Mouse (Mus musculus) cerebellum, adult 2 months (tissue): ENCODE measurements around the gene Rpl13a. TPM values are rescaled to one million over a fixed set of nuclear protein-coding genes. Genes with fewer than 3 reads are reported as not detected.
"Not testable (repeated sequence)": the region's sequence is repeated elsewhere in the genome, so short reads cannot be mapped to it uniquely, and the experiment has no call there.

ENCODE experiments used
- DNase-seq, 2 experiments: peaks; one replicate each; pipeline ENCODE4 v3.0.0; 2021
- H3K27ac ChIP-seq: fragments of 200-500 bp; 2 replicates; pipeline ENCODE4 v1.5.1; 2012; ENCODE audit warnings: low read length, control low read depth, inconsistent platforms; ENCODE audit not compliant: insufficient read depth
- H3K27me3 ChIP-seq: fragments of 200-500 bp; 2 replicates; pipeline ENCODE4 v1.6.1; 2012; ENCODE audit warnings: inconsistent platforms, mild to moderate bottlenecking, low read length, moderate library complexity; ENCODE audit not compliant: control insufficient read depth, insufficient read depth
- H3K4me1 ChIP-seq: fragments of 200-500 bp; 2 replicates; pipeline ENCODE4 v1.6.1; 2011; ENCODE audit warnings: low read length; ENCODE audit not compliant: control insufficient read depth, insufficient read depth
- H3K4me3 ChIP-seq: fragments of 200-500 bp; replicated peaks from 2 replicates; pipeline ENCODE3; 2011; ENCODE audit warnings: mild to moderate bottlenecking, low read depth, low read length, control low read depth; ENCODE audit not compliant: insufficient read depth
- CTCF ChIP-seq: fragments of 200-500 bp; IDR thresholded peaks from 2 replicates; pipeline ENCODE4 v1.5.1; 2011; ENCODE audit warnings: low read depth, mild to moderate bottlenecking, control low read depth, low read length, moderate library complexity, borderline replicate concordance; ENCODE audit not compliant: insufficient read depth
- POLR2A ChIP-seq: fragments of 200-500 bp; IDR thresholded peaks from 2 replicates; pipeline ENCODE4 v1.6.1; 2011; ENCODE audit warnings: low read length, control low read depth, borderline replicate concordance; ENCODE audit not compliant: insufficient read depth
- WGBS: fragments of 180-500 bp; shearing (Covaris S2); methylation state at CpG from one replicate; pipeline ENCODE4 v1.1.7; 2018; 5-methylcytosine and 5-hydroxymethylcytosine counted together
- polyA plus RNA-seq: library from polyadenylated mRNA; depleted of rRNA; stranded (reverse); fragments of >200 nt; gene quantifications from 2 replicates; pipeline ENCODE4 v1.2.3, GENCODE M21; 2012

Rpl13a gene
- polyA plus RNA-seq, 1 experiment: 1,228 TPM

GRCm38 (mm10) chr7:45154993-45155514 is 26.5 kb upstream of the Rpl13a start:
- 52% methylated on average over 12 of the region's 12 CpGs for WGBS
- TF ChIP-seq CTCF (peak; percentile 58), POLR2A (no peak)
- Histone ChIP-seq H3K27me3 (no peaks in the 10 kb centered on the region), H3K27ac (peak overlapping the region; percentile 62; the same call in 1 of the 2 replicates), H3K4me3 (peak overlapping the region; percentile 96), H3K4me1 (no peaks in the 10 kb centered on the region)
- DNase-seq: peak; percentile 67 to 70

DNA sequence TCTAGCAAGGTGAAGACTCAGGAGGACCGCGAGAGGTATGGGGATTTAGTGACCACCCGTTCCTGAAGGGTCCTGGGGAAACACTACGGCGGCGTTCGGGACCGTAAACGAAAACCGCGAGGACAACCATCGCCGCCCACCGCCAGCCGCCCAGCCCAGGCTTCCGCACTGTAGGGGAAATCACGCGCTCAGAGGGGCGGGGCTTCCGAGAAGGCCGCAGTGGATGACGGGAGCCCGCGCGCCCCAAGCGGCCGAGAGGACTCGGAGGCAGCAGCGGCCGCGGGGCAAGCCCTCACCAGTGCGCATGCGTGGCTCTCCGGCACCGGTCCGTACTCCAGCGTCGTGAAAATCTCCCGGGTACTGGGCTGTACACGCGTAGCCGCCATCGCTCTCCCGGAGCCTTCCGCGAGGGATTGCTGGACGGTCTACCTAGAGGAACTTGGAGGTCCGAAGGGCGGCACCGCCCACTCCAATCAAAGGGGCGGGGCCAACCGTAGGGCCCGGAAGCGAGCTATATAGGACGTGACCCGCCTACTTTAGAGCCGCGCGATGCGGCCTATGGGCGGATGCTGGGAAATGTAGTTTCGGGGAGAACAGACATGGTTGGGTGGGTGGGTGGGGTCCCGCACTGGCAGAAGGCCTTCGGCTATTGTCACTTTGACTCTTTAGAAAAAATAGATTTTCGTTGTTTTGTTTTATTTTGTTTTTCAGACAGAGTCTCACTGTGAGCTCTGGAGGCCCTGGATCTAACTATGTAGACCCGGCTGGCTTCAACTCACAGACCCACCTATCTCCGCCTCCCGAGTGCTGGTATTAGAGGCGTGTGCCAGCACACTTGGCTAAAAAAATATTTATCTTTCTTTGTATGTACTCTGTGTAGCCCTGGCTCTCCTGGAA is 25.8 kb upstream of the Rpl13a start, which contains the start of the genes Pih1d1 and Aldh16a1:
Gene Pih1d1 (plus strand): TSS at position 208 of the 897 bp plus-strand sequence.
Gene Aldh16a1 (minus strand): TSS at position 489 of the 897 bp plus-strand sequence.
- H3K27me3 ChIP-seq: no peaks in the 10 kb centered on the region
- peak; percentile 97 to 98 for DNase-seq
- TF ChIP-seq POLR2A (peak; percentile 95), CTCF (peak; percentile 35; the same call in 1 of the 2 replicates)
- peak within 1 kb of the TSS; percentile 90 for H3K27ac ChIP-seq
- H3K4me1 ChIP-seq: no peaks in the 10 kb centered on the region
- 2% methylated on average over 69 of the region's 69 CpGs for WGBS
- peak within 1 kb of the TSS; percentile 96 for H3K4me3 ChIP-seq

DNA sequence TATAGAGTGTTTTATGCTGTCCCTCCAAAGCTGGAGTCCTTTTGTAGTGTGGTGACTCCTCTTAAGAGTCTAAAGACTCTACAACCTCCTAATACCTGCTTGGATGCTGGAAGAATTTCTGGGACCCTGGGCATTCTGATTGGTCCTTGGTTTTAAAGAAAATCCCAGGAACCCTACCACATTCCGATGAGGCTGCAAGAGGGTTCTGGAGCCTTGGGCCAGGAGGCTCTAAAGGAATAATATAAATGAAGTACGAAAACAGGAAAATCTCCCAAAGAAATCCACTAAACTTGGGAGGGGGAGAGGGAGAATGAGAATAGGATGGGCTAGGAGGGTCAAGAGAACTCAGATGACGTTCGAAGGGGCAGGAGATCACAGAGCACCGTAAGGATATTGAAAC is 25.0 kb upstream of the Rpl13a start:
- peak overlapping the region; percentile 75 for H3K27ac ChIP-seq

DNA sequence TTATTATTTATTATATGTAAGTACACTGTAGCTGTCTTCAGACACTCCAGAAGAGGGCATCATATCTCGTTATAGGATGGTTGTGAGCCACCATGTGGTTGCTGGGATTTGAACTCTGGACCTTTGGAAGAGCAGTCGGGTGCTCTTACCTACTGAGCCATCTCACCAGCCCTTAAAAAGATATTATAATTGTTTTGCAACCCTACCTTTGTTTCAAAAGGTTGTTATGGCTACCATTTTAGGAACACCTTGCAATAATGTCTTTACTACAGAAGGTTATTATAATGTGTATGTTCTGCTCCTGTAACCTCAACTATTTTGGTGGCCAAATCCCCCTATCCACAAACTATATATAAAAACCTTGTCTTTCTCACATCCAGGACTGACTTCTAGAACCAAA is 24.5 kb upstream of the Rpl13a start:
- not testable (repeated sequence) for H3K27ac ChIP-seq, H3K27me3 ChIP-seq, H3K4me1 ChIP-seq, H3K4me3 ChIP-seq, DNase-seq
- 84% methylated on average over 2 of the region's 2 CpGs for WGBS

More for the DNA sequence above, 25.0 kb upstream of the Rpl13a start:
- TF ChIP-seq CTCF: no peak
- no peak for TF ChIP-seq POLR2A
- Histone ChIP-seq H3K4me3 (peak overlapping the region; percentile 96), H3K27me3 (no peaks in the 10 kb centered on the region), H3K4me1 (no peaks in the 10 kb centered on the region)
- DNase-seq: no peak
- WGBS: under 1% methylated on average over 5 of the region's 5 CpGs

DNA sequence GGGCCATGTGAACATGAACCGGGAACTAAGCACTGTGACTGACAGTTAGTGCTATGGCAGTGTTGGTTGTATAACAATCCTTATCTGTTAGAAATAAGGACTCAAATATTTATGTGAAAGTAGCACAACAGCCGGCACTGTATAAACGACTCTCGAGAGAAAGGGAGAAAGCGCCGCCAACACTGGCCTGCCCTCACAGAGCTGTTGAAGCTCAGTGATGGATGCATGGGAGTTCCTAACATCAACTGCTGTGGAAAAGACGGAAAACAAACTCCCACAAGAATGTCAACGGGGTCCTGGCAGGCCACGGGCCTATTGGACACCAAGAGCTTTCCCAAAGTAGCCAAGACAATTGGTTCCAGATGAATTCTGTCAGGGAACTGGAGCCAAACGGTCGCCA is 22.7 kb upstream of the Rpl13a start:
- 65% methylated on average over 11 of the region's 11 CpGs for WGBS
- no peak overlapping the region for H3K27ac ChIP-seq
- no peak for DNase-seq
- no peaks in the 10 kb centered on the region for H3K4me1 ChIP-seq
- TF ChIP-seq POLR2A: no peak
- no peak for TF ChIP-seq CTCF
- H3K27me3 ChIP-seq: no peaks in the 10 kb centered on the region
- no peak overlapping the region for H3K4me3 ChIP-seq

DNA sequence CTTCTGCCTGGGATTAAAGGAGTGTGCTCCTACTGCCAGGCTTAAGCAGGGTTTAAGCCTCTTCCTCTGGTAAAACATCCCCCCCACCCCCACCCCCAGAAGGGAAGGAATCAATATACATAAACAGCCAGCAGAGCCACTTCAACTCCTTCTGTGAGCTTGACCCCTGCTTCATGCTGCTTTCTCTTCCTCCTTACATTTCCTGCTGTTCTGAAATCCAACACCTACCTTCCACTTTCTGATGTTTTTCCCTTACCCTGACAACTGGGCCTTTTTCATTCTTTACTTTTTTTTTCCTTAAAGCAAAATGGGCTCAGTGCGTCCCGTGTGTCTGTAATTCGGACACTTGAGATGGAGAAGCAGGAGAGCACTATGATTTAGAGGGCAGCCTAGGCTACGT is 21.8 kb upstream of the Rpl13a start:
- TF ChIP-seq CTCF (no peak), POLR2A (no peak)
- Histone ChIP-seq H3K27ac (no peak overlapping the region), H3K4me1 (no peaks in the 10 kb centered on the region), H3K4me3 (no peak overlapping the region), H3K27me3 (no peaks in the 10 kb centered on the region)
- 81% methylated on average over 4 of the region's 4 CpGs for WGBS
- DNase-seq: no peak

- TF ChIP-seq POLR2A: no peak
- no peak for TF ChIP-seq CTCF
- Histone ChIP-seq H3K27ac (no peak overlapping the region), H3K4me1 (no peaks in the 10 kb centered on the region), H3K27me3 (no peaks in the 10 kb centered on the region), H3K4me3 (no peak overlapping the region)
- DNase-seq: no peak
- 44% methylated on average over 6 of the region's 6 CpGs for WGBS
These were observed 21.0 kb upstream of the Rpl13a start for GRCm38 (mm10) chr7:45149545-45149944.

- DNase-seq: no peak
- no peaks in the 10 kb centered on the region for H3K4me1 ChIP-seq
- no peaks in the 10 kb centered on the region for H3K27me3 ChIP-seq
- no peak overlapping the region for H3K4me3 ChIP-seq
- 57% methylated on average over 4 of the region's 4 CpGs for WGBS
- TF ChIP-seq POLR2A: no peak
- TF ChIP-seq CTCF: no peak
- H3K27ac ChIP-seq: no peak overlapping the region
These were observed 20.1 kb upstream of the Rpl13a start for GRCm38 (mm10) chr7:45148534-45149098.
